Mouse (Mus musculus): Measurements from ENCODE around the gene Rhox3g. TPM values are rescaled to one million over a fixed set of nuclear protein-coding genes. Genes with fewer than 3 reads are reported as not detected.

Rhox3g gene
- not detected for total RNA-seq (2023)

DNA sequence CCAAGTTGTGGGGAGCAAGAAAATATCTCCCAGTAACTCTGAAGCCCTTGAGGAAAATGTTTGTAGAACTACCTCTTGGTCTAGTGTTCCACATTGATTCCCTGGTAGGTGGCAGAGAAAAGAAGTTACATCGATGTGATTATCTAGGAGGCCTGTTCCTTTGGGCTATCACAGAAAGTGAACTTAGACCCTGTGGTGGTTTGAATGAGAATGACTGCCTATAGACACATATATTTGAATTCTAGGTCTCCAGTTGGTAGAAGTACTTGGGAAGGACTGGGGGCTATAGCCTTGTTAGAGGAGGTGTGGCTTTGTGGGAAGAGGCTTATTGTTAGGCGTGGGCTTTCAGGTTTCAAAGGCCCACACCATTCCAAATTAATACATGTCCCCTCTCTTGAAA is at the start of gene Rhox3g:
Gene Rhox3g (minus strand): TSS at position 101 of the 400 bp plus-strand sequence.

DNA sequence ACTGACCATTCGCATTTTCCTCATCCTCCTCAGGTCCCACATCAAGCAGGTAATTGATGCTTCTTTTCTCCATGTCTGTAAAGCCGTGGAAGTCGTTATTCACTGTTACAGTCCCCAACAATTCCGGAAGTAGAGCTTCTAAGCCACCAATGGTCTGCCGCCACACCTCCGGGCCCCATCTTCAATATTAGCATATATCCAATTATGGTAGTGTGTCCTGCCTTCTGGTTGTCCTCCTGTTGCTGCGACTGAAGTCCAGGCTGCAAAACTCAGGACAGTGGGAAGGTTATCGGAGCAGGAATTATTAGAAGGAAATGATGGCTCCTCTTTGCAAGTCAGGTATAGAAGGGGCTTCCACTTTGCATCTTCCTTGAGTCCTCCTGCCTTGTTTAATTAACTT is 44.8 kb upstream of the Rhox3g start, which contains the start of gene Rhox2h:
Gene Rhox2h (minus strand): TSS at position 101 of the 400 bp plus-strand sequence.

GRCm38 (mm10) chrX:37668664-37669063 is 40.3 kb upstream of the Rhox3g start, which contains the start of gene Rhox3h:
Gene Rhox3h, minus strand, starts transcription at chrX:37668764.

GRCm38 (mm10) chrX:37651227-37651626 is 22.8 kb upstream of the Rhox3g start, which contains the start of gene Rhox4g:
Gene Rhox4g, minus strand, starts transcription at chrX:37651327.

GRCm38 (mm10) chrX:37643370-37643769 is 15.0 kb upstream of the Rhox3g start, which contains the start of gene Rhox2g:
Gene Rhox2g, minus strand, starts transcription at chrX:37643470.

GRCm38 (mm10) chrX:37607604-37608003 is 20.8 kb downstream of the Rhox3g start, which contains the start of gene Rhox4f:
Gene Rhox4f, minus strand, starts transcription at chrX:37607704.

DNA sequence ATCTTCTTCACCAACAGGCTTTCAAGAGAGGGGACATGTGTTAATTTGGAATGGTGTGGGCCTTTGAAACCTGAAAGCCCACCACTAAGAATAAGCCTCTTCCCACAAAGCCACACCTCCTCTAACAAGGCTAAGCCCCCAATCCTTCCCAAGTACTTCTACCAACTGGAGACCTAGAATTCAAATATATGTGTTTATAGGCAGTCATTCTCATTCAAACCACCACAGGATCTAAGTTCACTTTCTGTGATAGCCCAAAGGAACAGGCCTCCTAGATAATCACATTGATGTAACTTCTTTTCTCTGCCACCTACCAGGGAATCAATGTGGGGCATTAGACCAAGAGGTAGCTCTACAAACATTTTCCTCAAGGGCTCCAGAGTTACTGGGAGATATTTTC is 47.7 kb downstream of the Rhox3g start, which contains the start of gene Rhox3f:
Gene Rhox3f (plus strand): TSS at position 301 of the 400 bp plus-strand sequence.

Other genes with a start within 250 kb of the Rhox3g start
- not detected for gene Rhox3a2, start 248.6 kb downstream of the Rhox3g start, total RNA-seq (2023)
- gene Rhox4a2, start 237.8 kb downstream of the Rhox3g start, total RNA-seq (2023): not detected
- not detected for gene Rhox2b, start 216.5 kb downstream of the Rhox3g start, total RNA-seq (2023)
- not detected for gene Rhox4b, start 196.1 kb downstream of the Rhox3g start, total RNA-seq (2023)
- gene Rhox2c, start 174.9 kb downstream of the Rhox3g start, total RNA-seq (2023): not detected
- gene Rhox3c, start 170.0 kb downstream of the Rhox3g start, total RNA-seq (2023): not detected
- not detected for gene Rhox4c, start 148.3 kb downstream of the Rhox3g start, total RNA-seq (2023)
- not detected for gene Rhox2d, start 135.2 kb downstream of the Rhox3g start, total RNA-seq (2023)
- not detected for gene Rhox4d, start 114.3 kb downstream of the Rhox3g start, total RNA-seq (2023)
- gene Rhox2e, start 98.2 kb downstream of the Rhox3g start, total RNA-seq (2023): not detected
- gene Rhox3e, start 86.6 kb downstream of the Rhox3g start, total RNA-seq (2023): not detected
- gene Rhox4e, start 71.2 kb downstream of the Rhox3g start, total RNA-seq (2023): not detected
- gene Rhox2f, start 57.2 kb downstream of the Rhox3g start, total RNA-seq (2023): not detected
- not detected for gene Rhox3f, start 47.6 kb downstream of the Rhox3g start, total RNA-seq (2023)
- not detected for gene Rhox4f, start 20.9 kb downstream of the Rhox3g start, total RNA-seq (2023)
- not detected for gene Rhox2g, start 14.9 kb upstream of the Rhox3g start, total RNA-seq (2023)
- not detected for gene Rhox4g, start 22.7 kb upstream of the Rhox3g start, total RNA-seq (2023)
- not detected for gene Rhox3h, start 40.2 kb upstream of the Rhox3g start, total RNA-seq (2023)
- gene Rhox2h, start 44.7 kb upstream of the Rhox3g start, total RNA-seq (2023): not detected
- gene Rhox5, start 176.2 kb upstream of the Rhox3g start, total RNA-seq (2023): not detected
- not detected for gene Rhox6, start 198.3 kb upstream of the Rhox3g start, total RNA-seq (2023)
- not detected for gene Rhox7a, start 203.1 kb upstream of the Rhox3g start, total RNA-seq (2023)

Data from neutrophil, adult 83 days (primary cell).